Comparison of ENCODE assay signal across 7 mouse cellular contexts in genomic region chr19:8803204-8803780, GRCm38 (mm10). TPM values are rescaled to one million over a fixed set of nuclear protein-coding genes. Genes with fewer than 3 reads are reported as not detected.
DNase-seq lines count a peak whose midpoint lies in the region; ATAC-seq and TF ChIP-seq lines count a peak whose summit lies in the region.

No protein-coding gene starts in this region.

- WGBS in lung, embryonic 16.5 days: 82% methylated on average over 9 of the region's 9 CpGs
- 92% methylated on average over 9 of the region's 9 CpGs for WGBS in forebrain, embryonic 12.5 days
- 86% methylated on average over 9 of the region's 9 CpGs for WGBS in limb, embryonic 14.5 days
- WGBS in stomach, embryonic 15.5 days: 86% methylated on average over 9 of the region's 9 CpGs

- peak overlapping the region; percentile 73; the same call in 1 of the 2 replicates for H3K4me3 ChIP-seq in lung, embryonic 16.5 days (ENCODE audit: low read length)
- H3K4me3 ChIP-seq in forebrain, embryonic 12.5 days (replicated peaks): no peak overlapping the region
- H3K4me3 ChIP-seq in limb, embryonic 14.5 days (replicated peaks; ENCODE audit: low read length): peak overlapping the region; percentile 58; the same call in 1 of the 2 replicates
- peak overlapping the region; percentile 70; the same call in 1 of the 2 replicates for H3K4me3 ChIP-seq in stomach, embryonic 15.5 days (replicated peaks)

- H3K9ac ChIP-seq in lung, embryonic 16.5 days (ENCODE audit: low read length): no peak overlapping the region
- H3K9ac ChIP-seq in forebrain, embryonic 12.5 days: 0 out of 2 replicates have a peak overlapping the region, but pooled peaks have one; percentile 7
- H3K9ac ChIP-seq in limb, embryonic 14.5 days (ENCODE audit: low read depth, low read length, severe bottlenecking): no peak overlapping the region
- no peak overlapping the region for H3K9ac ChIP-seq in stomach, embryonic 15.5 days

- ATAC-seq in lung, embryonic 16.5 days (ENCODE audit: low read depth): no peak
- ATAC-seq in forebrain, embryonic 12.5 days (ENCODE audit: low FRiP score): no peak
- ATAC-seq in limb, embryonic 14.5 days (ENCODE audit: low FRiP score, low read depth): no peak
- no peak for ATAC-seq in stomach, embryonic 15.5 days (ENCODE audit: insufficient read depth, low FRiP score, low read depth)

- H3K27ac ChIP-seq in lung, embryonic 16.5 days (ENCODE audit: low read length): peak overlapping the region; percentile 90; the same call in 1 of the 2 replicates
- no peak overlapping the region for H3K27ac ChIP-seq in forebrain, embryonic 12.5 days
- peak overlapping the region; percentile 80 for H3K27ac ChIP-seq in limb, embryonic 14.5 days (replicated peaks; ENCODE audit: low read depth, low read length)
- peak overlapping the region; percentile 92 for H3K27ac ChIP-seq in stomach, embryonic 15.5 days

- TF ChIP-seq POLR2A in limb, embryonic 14.5 days (IDR thresholded peaks at IDR 0.05; ENCODE audit: borderline replicate concordance, extremely low read depth, insufficient read depth, insufficient read length): no peak

- peaks cover 13% of the 10 kb centered on the region for H3K36me3 ChIP-seq in lung, embryonic 16.5 days (ENCODE audit: control insufficient read depth, insufficient read depth, low read length)
- H3K36me3 ChIP-seq in forebrain, embryonic 12.5 days (replicated peaks): peaks cover 43% of the 10 kb centered on the region
- H3K36me3 ChIP-seq in limb, embryonic 14.5 days (ENCODE audit: control insufficient read depth, insufficient read depth, low read length): peaks cover 42% of the 10 kb centered on the region
- H3K36me3 ChIP-seq in stomach, embryonic 15.5 days: peaks cover 14% of the 10 kb centered on the region; the same call in 1 of the 2 replicates

- DNase-seq in lung, postnatal 14 days: no peak
- DNase-seq in limb, embryonic 14.5 days (ENCODE audit: low spot score): no peak
- DNase-seq in right cerebral cortex, postnatal 4 days: no peak
- DNase-seq in embryo, embryonic 11 days: no peak

- peak overlapping the region; percentile 53; the same call in 1 of the 2 replicates for H3K4me2 ChIP-seq in lung, embryonic 16.5 days (ENCODE audit: low read depth, low read length)
- peak overlapping the region; percentile 65 for H3K4me2 ChIP-seq in forebrain, embryonic 12.5 days
- peak overlapping the region; percentile 70 for H3K4me2 ChIP-seq in limb, embryonic 14.5 days (replicated peaks; ENCODE audit: low read depth, low read length, severe bottlenecking)
- H3K4me2 ChIP-seq in stomach, embryonic 15.5 days: peak overlapping the region; percentile 73

- no peaks in the 10 kb centered on the region for H3K27me3 ChIP-seq in lung, embryonic 16.5 days (ENCODE audit: control insufficient read depth, insufficient read depth, low read depth, low read length)
- H3K27me3 ChIP-seq in forebrain, embryonic 12.5 days: no peaks in the 10 kb centered on the region
- no peaks in the 10 kb centered on the region for H3K27me3 ChIP-seq in limb, embryonic 14.5 days (ENCODE audit: control insufficient read depth, insufficient read depth, low read length)
- H3K27me3 ChIP-seq in stomach, embryonic 15.5 days (replicated peaks): no peaks in the 10 kb centered on the region

- H3K4me1 ChIP-seq in lung, embryonic 16.5 days (replicated peaks; ENCODE audit: control insufficient read depth, insufficient read depth, low read length): peaks cover 9% of the 10 kb centered on the region; the same call in 1 of the 2 replicates
- peaks cover 19% of the 10 kb centered on the region for H3K4me1 ChIP-seq in forebrain, embryonic 12.5 days
- H3K4me1 ChIP-seq in limb, embryonic 14.5 days (ENCODE audit: control insufficient read depth, insufficient read depth, low read length): peaks cover 12% of the 10 kb centered on the region
- peaks cover 17% of the 10 kb centered on the region for H3K4me1 ChIP-seq in stomach, embryonic 15.5 days

- H3K9me3 ChIP-seq in lung, embryonic 16.5 days (ENCODE audit: control insufficient read depth, low read length): no peaks in the 10 kb centered on the region
- H3K9me3 ChIP-seq in forebrain, embryonic 12.5 days: no peaks in the 10 kb centered on the region
- no peaks in the 10 kb centered on the region for H3K9me3 ChIP-seq in limb, embryonic 14.5 days (ENCODE audit: control insufficient read depth, low read length)
- no peaks in the 10 kb centered on the region for H3K9me3 ChIP-seq in stomach, embryonic 15.5 days

RNA-seq across cellular contexts. Expression of gene Zbtb3, which starts 0.9 kb away (rescaled TPM):
- polyA plus RNA-seq in lung, embryonic 16.5 days (2015; fragmentation: Nextera tagmentation; extraction: Ambion mirVana): 5.5 and 5.6 TPM in 2 replicates
- polyA plus RNA-seq in forebrain, embryonic 12.5 days (2016; fragmentation: Nextera tagmentation; extraction: Ambion mirVana): 6.6 and 7.9 TPM in 2 replicates
- 3.5 and 3.9 TPM in 2 replicates for polyA plus RNA-seq in limb, embryonic 14.5 days (2012; rRNA removed)
- polyA plus RNA-seq in limb, embryonic 14.5 days (2014; fragmentation: Nextera tagmentation; extraction: Ambion mirVana): 5.3 and 5.6 TPM in 2 replicates
- 4.1 and 4.4 TPM in 2 replicates for polyA plus RNA-seq in stomach, embryonic 15.5 days (2015; fragmentation: Nextera tagmentation; extraction: Ambion mirVana)

RNA-seq across cellular contexts. Expression of gene Polr2g, which starts 4.9 kb away (rescaled TPM):
- 140 and 147 TPM in 2 replicates for polyA plus RNA-seq in lung, embryonic 16.5 days (2015; fragmentation: Nextera tagmentation; extraction: Ambion mirVana)
- polyA plus RNA-seq in forebrain, embryonic 12.5 days (2016; fragmentation: Nextera tagmentation; extraction: Ambion mirVana): 158 and 161 TPM in 2 replicates
- polyA plus RNA-seq in limb, embryonic 14.5 days (2012; rRNA removed): 135 and 140 TPM in 2 replicates
- polyA plus RNA-seq in limb, embryonic 14.5 days (2014; fragmentation: Nextera tagmentation; extraction: Ambion mirVana): 153 and 165 TPM in 2 replicates
- polyA plus RNA-seq in stomach, embryonic 15.5 days (2015; fragmentation: Nextera tagmentation; extraction: Ambion mirVana): 136 and 137 TPM in 2 replicates

RNA-seq across cellular contexts. Expression of gene Ttc9c, which starts 15.8 kb away (rescaled TPM):
- 55.2 and 56.5 TPM in 2 replicates for polyA plus RNA-seq in lung, embryonic 16.5 days (2015; fragmentation: Nextera tagmentation; extraction: Ambion mirVana)
- 78.7 and 83.9 TPM in 2 replicates for polyA plus RNA-seq in forebrain, embryonic 12.5 days (2016; fragmentation: Nextera tagmentation; extraction: Ambion mirVana)
- polyA plus RNA-seq in limb, embryonic 14.5 days (2012; rRNA removed): 48.3 and 54.3 TPM in 2 replicates
- 41.8 and 48.5 TPM in 2 replicates for polyA plus RNA-seq in limb, embryonic 14.5 days (2014; fragmentation: Nextera tagmentation; extraction: Ambion mirVana)
- 49.7 and 52.1 TPM in 2 replicates for polyA plus RNA-seq in stomach, embryonic 15.5 days (2015; fragmentation: Nextera tagmentation; extraction: Ambion mirVana)

RNA-seq across cellular contexts. Expression of gene Hnrnpul2, which starts 16.5 kb away (rescaled TPM):
- polyA plus RNA-seq in lung, embryonic 16.5 days (2015; fragmentation: Nextera tagmentation; extraction: Ambion mirVana): 4.4 and 5.0 TPM in 2 replicates
- 7.2 and 7.8 TPM in 2 replicates for polyA plus RNA-seq in forebrain, embryonic 12.5 days (2016; fragmentation: Nextera tagmentation; extraction: Ambion mirVana)
- 59.4 and 88.6 TPM in 2 replicates for polyA plus RNA-seq in limb, embryonic 14.5 days (2012; rRNA removed)
- 9.5 and 9.6 TPM in 2 replicates for polyA plus RNA-seq in limb, embryonic 14.5 days (2014; fragmentation: Nextera tagmentation; extraction: Ambion mirVana)
- polyA plus RNA-seq in stomach, embryonic 15.5 days (2015; fragmentation: Nextera tagmentation; extraction: Ambion mirVana): 5.9 and 6.6 TPM in 2 replicates

RNA-seq across cellular contexts. Expression of gene Taf6l, which starts 17.1 kb away (rescaled TPM):
- 24.0 and 26.0 TPM in 2 replicates for polyA plus RNA-seq in lung, embryonic 16.5 days (2015; fragmentation: Nextera tagmentation; extraction: Ambion mirVana)
- polyA plus RNA-seq in forebrain, embryonic 12.5 days (2016; fragmentation: Nextera tagmentation; extraction: Ambion mirVana): 35.9 and 41.5 TPM in 2 replicates
- 22.4 and 29.1 TPM in 2 replicates for polyA plus RNA-seq in limb, embryonic 14.5 days (2012; rRNA removed)
- polyA plus RNA-seq in limb, embryonic 14.5 days (2014; fragmentation: Nextera tagmentation; extraction: Ambion mirVana): 21.3 and 21.8 TPM in 2 replicates
- polyA plus RNA-seq in stomach, embryonic 15.5 days (2015; fragmentation: Nextera tagmentation; extraction: Ambion mirVana): 26.3 and 26.9 TPM in 2 replicates
